Mouse (Mus musculus): ENCODE measurements around the gene Shisal1. TPM values are rescaled to one million over a fixed set of nuclear protein-coding genes. Genes with fewer than 3 reads are reported as not detected.

The Shisal1 gene
- 1 to 10 TPM; 3.6 to 5.3 TPM for total RNA-seq (2021)
- long read RNA-seq, experiment 1, partial matches to known transcripts: 0 of 2 reads
- long read RNA-seq, experiment 1, other reads (novel, unspliced or antisense): 2 of 2 reads
- long read RNA-seq, experiment 2: 0 reads

- no peak for DNase-seq (ENCODE audit: low spot score in 2 of 2)
These were observed at the start of gene Shisal1 for GRCm38 (mm10) chr15:84446997-84447396. Gene Shisal1, minus strand, starts transcription at chr15:84447097.

DNA sequence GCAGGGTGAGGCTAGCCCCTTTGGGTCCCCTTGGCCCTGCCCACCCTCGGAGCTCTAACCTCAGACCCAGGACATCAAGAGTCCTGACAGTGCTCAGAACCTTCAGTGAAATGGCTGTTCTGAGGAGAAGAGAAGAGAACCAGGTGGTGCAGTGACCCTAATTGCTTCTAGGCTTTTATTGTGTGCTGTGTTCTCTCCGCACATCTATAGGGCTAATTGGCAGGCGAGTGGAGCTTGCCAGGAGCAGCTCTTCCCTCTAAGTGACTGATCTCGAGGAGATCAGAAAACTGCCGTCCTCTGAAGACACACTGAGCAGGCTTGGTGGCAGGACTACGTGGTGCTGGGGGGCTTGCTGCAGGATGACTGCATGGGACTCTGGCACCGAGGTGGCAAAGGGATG, 43.6 kb upstream of the Shisal1 start:
- DNase-seq (ENCODE audit: low spot score in 2 of 2): no peak

GRCm38 (mm10) chr15:84484255-84484654, 37.4 kb upstream of the Shisal1 start:
- no peak for DNase-seq (ENCODE audit: low spot score in 2 of 2)

GRCm38 (mm10) chr15:84483622-84484021, 36.7 kb upstream of the Shisal1 start:
- DNase-seq (ENCODE audit: low spot score in 2 of 2): no peak

DNA sequence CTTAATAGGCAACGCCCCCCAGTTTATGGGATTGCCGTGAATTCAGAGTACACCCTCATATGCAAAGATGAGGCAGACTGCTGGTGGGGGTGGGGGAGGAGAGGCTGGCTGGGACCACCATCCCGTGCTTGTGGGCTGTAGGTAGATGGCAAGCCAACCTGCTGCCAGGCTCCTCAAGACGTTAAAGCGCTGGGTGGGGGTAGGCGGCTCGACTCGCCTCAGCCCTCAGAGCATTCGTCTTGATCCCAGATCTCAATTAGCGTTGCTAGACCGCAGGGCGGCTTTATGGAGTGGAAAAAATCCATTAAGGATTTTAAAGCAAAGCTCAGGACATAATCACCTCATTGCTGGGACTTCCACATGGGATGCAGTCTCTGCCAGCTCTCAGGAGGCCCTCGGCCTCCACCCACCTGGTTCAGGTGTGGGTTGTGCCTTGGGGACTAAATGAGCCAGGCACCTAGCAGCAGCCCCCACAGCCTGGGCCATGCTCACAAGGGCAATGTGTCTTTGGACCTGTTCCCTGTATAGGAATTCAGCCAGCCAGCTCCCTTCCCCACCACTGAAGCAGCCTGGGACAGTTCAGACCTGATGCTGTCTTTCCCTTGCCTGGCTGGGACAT, 34.5 kb upstream of the Shisal1 start:
- no peak for DNase-seq (ENCODE audit: low spot score in 2 of 2)

DNA sequence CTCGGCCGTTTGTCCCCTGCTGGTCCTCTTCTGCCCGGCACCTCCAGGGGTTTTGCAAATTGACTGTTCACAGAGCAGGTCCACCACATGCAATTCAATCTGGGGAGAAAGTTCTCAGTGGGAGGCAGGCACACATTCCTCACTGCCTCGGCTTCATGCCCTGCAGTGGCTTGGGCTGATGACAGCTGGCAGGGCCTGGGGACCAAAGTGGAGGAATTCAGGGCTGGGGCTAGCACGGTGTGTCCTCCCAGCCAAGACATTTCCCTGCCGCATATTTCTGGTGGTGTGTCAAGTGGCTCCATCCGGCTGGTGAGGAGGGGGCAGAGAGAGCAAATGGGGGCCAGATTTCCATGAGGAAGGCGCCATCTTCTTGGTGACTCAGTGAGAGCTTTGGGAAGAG, 22.5 kb upstream of the Shisal1 start:
- no peak for DNase-seq (ENCODE audit: low spot score in 2 of 2)

DNA sequence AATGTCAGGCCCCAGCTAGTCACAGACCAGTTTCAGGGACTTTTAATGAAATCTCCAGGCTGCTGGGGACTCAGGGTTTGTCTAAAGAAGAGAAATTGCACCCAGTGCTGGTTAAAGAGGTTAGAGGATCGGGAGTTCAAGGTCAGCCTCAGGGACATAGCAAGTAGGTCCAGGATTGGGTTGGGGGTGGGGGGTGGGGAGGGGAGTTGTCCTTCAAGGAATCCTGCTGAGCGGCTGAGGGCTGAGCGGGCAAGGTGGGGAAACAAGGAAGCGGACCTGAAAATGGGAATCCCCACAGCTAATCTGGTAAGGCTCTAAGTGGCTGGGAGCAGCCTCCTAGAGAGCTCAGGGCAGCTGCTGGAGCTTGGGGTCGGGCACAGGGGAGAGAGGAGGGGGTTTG, 20.9 kb upstream of the Shisal1 start:
- DNase-seq (ENCODE audit: low spot score in 2 of 2): no peak

GRCm38 (mm10) chr15:84466458-84467267, 19.8 kb upstream of the Shisal1 start:
- no peak for DNase-seq (ENCODE audit: low spot score in 2 of 2)

- no peak for DNase-seq (ENCODE audit: low spot score in 2 of 2)
These were observed 14.5 kb upstream of the Shisal1 start for GRCm38 (mm10) chr15:84461429-84461828.

DNA sequence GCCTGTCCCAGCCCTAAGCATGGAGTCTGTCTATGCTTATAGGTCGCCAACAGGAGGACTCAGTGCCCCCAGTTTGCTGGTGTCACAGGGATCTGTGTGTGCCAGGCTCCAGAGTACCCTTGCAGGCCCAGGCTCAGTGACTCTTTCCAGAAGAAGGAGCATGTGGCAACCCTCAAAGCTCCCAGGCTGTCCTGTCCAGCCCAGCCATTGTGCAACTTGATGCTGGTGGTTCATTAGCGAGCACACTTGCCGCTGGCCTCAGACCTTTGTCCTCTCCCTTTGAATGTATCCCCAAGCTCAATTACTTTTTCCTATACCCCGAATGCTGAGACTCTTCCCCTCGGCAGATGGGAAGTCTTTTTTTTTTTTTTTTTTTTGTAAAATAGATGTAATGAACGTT, 12.1 kb upstream of the Shisal1 start:
- DNase-seq (ENCODE audit: low spot score in 2 of 2): no peak

- DNase-seq (ENCODE audit: low spot score in 2 of 2): no peak
These were observed 8.4 kb upstream of the Shisal1 start for GRCm38 (mm10) chr15:84455286-84455685.

GRCm38 (mm10) chr15:84453091-84453490, 6.2 kb upstream of the Shisal1 start:
- DNase-seq (ENCODE audit: low spot score in 2 of 2): no peak

GRCm38 (mm10) chr15:84450441-84451183, 3.7 kb upstream of the Shisal1 start:
- DNase-seq (ENCODE audit: low spot score in 2 of 2): peak; percentile 25 to 49

- no peak for DNase-seq (ENCODE audit: low spot score in 2 of 2)
These were observed 833 bp downstream of the Shisal1 start for GRCm38 (mm10) chr15:84445812-84446716.

DNA sequence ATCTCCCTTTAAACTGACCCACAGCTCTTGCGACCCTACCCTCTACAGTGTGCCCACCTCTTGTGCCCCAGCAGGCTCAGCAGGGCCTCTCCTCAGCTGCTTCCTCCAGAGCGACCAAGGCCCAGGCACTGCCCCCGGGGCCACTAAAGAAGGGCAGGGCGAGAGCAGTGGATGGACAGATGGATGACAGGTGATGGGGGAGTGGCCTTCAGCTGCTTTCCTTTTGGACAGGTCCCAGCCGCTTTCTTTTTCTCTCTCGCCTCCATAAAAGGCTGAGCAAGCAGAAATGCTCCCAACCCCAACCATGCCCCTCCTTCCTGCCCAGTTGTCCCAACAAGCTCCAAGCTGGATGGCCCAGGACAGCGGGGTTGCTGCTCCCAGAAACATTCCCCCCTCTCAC, 2.7 kb downstream of the Shisal1 start:
- DNase-seq (ENCODE audit: low spot score in 2 of 2): no peak

DNA sequence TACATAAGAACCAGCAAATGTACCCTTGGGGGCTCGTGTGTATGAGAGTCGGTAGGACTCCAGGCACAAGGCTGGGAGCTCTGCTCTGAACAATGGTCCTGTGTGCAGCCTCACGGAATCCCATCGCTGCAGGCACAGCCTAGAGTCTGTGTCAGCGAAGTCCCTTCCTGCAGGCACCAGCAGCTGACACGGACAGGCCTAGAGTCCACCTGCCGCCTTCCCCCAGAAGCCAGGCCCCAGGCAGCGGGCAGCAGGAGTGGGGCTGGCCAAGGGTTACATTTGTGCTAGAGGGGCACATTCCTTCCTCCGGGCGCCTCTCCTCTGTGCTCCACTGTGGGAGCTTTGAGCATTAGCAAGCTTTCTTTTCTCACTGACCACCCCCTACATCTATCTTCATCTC, 3.3 kb downstream of the Shisal1 start:
- DNase-seq (ENCODE audit: low spot score in 2 of 2): no peak

DNA sequence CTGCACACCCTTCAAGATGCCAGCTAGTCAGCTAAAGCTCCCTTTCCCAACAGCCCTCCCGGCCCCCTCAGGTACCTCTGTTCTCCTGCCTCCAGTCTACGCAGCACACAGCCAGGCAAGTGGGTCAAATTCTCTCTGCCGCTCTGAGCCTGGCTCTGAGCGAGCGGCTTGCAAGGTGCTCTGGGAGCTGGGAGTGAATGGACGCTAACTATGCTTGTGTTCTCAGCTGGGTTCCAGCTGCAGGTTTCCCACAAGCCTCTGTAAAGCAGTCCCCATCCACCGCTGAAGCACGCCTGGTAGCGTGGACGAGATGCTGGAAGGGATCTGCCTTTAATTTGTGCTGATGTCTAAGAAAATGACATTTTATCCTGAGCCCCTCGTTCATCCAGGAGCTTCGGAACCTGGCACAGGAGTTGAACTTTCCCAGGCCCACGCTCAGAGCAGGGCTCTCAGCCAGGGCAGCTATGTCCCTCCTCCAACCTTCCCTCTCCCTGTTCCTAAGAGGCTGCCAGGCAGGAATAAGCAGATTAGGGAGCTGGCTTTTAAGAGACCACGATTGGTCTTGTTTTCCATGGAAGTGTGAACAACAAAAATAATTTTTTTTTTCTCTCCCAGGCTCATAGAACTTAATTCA, 5.1 kb downstream of the Shisal1 start:
- DNase-seq (ENCODE audit: low spot score in 2 of 2): no peak

DNA sequence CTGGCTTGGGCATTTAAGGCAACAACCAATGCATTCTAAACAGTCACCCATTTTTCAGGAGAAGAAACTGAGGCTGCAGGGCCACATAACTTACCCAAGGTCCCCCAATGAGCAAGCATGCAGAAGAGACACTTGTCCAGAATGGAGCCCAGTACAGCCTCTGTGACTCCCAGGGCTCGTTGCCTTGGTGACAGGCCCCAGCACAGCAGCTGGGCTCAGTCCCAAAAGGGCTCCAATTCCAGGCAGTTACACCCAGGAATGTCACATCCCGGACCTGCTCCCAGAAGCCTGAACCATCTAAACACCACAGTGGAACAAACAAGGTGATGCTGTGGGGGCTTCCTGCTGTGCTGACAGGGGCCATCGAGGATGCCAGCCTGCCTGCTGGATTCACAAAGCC, 6.1 kb downstream of the Shisal1 start:
- no peak for DNase-seq (ENCODE audit: low spot score in 2 of 2)

DNA sequence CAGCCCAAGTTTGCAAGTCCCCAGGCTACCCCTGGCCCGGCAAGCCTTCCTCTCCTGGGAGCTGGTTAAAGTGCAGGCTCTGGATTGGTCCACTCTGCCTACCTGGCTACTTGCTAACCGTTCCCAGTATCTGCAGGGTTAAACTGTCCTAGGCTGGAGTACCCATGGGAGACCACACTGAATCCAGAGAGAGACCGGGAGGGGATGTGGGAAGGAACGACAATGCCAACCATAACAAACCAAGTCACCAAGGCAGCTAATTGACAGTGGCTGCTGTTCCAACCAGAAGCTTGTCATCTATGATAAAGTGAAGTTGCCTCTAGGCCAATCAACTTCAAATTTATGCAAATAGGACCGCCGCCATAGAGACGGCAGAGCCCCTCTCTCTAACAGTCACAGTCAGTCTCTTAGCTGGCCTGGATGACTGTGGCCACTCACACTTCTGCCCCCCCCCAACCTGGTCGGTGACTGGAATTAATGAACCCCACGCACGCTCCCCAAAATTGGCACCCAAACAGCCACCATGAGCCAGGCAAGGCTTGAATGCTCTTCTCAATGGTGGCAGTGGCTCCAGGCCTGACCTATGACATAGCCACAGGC, 13.2 kb downstream of the Shisal1 start:
- DNase-seq (ENCODE audit: low spot score in 2 of 2): no peak

GRCm38 (mm10) chr15:84430482-84430881, 16.4 kb downstream of the Shisal1 start:
- no peak for DNase-seq (ENCODE audit: low spot score in 2 of 2)

Measured in adrenal gland, postnatal 4 days (tissue).